Mouse (Mus musculus) retina, postnatal 7 days (tissue): ENCODE measurements around the gene Hexim2.
A peak's percentile ranks its signal among the peaks of the same experiment; 100 is the strongest.

Experiments used
- DNase-seq: peaks from one replicate; pipeline ENCODE4 v3.0.0-alpha.2; 2012; ENCODE audit warnings: low read depth, low spot score

Hexim2 gene

GRCm38 (mm10) chr11:103131701-103132575, at the start of gene Hexim2:
Gene Hexim2 (plus strand): TSS chr11:103132429.
- no peak for DNase-seq

GRCm38 (mm10) chr11:103093306-103093705, 38.9 kb upstream of the Hexim2 start:
- no peak for DNase-seq

GRCm38 (mm10) chr11:103093862-103094833, 38.1 kb upstream of the Hexim2 start:
- no peak for DNase-seq

GRCm38 (mm10) chr11:103095107-103095670, 37.0 kb upstream of the Hexim2 start:
- no peak for DNase-seq

GRCm38 (mm10) chr11:103095801-103096200, 36.4 kb upstream of the Hexim2 start:
- DNase-seq: no peak

- DNase-seq: no peak
These were observed 35.0 kb upstream of the Hexim2 start for GRCm38 (mm10) chr11:103096979-103097894.

- no peak for DNase-seq
These were observed 33.6 kb upstream of the Hexim2 start for GRCm38 (mm10) chr11:103098531-103099190.

GRCm38 (mm10) chr11:103099352-103099940, 32.8 kb upstream of the Hexim2 start:
- no peak for DNase-seq

GRCm38 (mm10) chr11:103100361-103100760, 31.9 kb upstream of the Hexim2 start:
- no peak for DNase-seq

- no peak for DNase-seq
These were observed 30.8 kb upstream of the Hexim2 start, which contains the start of the genes Plcd3 and Acbd4 for GRCm38 (mm10) chr11:103101481-103101865. Gene Plcd3 (minus strand): TSS chr11:103101658. Gene Acbd4 (plus strand): TSS chr11:103101682.

GRCm38 (mm10) chr11:103101866-103102501, 30.2 kb upstream of the Hexim2 start:
- no peak for DNase-seq

GRCm38 (mm10) chr11:103102725-103103349, 29.4 kb upstream of the Hexim2 start:
- peak; percentile 94 for DNase-seq

- no peak for DNase-seq
These were observed 28.6 kb upstream of the Hexim2 start for GRCm38 (mm10) chr11:103103621-103104020.

GRCm38 (mm10) chr11:103104469-103104868, 27.8 kb upstream of the Hexim2 start:
- no peak for DNase-seq

GRCm38 (mm10) chr11:103105180-103105725, 27.0 kb upstream of the Hexim2 start:
- no peak for DNase-seq

- no peak for DNase-seq
These were observed 26.4 kb upstream of the Hexim2 start for GRCm38 (mm10) chr11:103105810-103106209.

GRCm38 (mm10) chr11:103106386-103106785, 25.8 kb upstream of the Hexim2 start:
- DNase-seq: no peak

- no peak for DNase-seq
These were observed 20.9 kb upstream of the Hexim2 start for GRCm38 (mm10) chr11:103111301-103111700.
